Mouse (Mus musculus): Measurements from ENCODE around the gene Mmachc. TPM values are rescaled to one million over a fixed set of nuclear protein-coding genes. Genes with fewer than 3 reads are reported as not detected.
"Not testable (repeated sequence)": the region's sequence is repeated elsewhere in the genome, so short reads cannot be mapped to it uniquely, and the experiment has no call there.

Mmachc gene
- polyA plus RNA-seq, 1 experiment from 2014 or later, result 19.1 TPM

DNA sequence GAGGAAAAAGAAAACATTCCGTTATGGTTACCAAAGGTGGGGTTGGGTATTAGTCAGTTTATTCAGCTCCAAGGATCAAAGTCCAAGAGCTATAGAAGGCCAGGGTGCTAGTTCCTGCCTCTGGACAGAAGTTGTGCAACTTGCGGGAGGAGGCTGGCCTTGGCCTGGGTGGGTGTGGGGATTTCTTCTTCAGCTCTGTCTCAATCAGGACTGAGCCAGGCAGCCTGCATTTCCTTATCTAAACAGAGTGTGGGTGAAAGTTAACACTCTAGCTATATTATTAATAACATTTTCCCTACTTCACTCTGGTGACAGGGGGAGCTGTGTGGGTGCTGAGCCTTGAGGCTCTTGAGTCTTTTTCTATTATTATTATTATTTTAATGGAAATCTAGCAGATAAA lies 35.4 kb downstream of the Mmachc start:
- H3K4me3 ChIP-seq (ENCODE audit: low read depth, low read length), result no peak overlapping the region
- peaks cover 8% of the 10 kb centered on the region; the same call in 1 of the 2 replicates for H3K4me1 ChIP-seq (ENCODE audit: control insufficient read depth, insufficient read depth, low read length)
- H3K9ac ChIP-seq (replicated peaks; ENCODE audit: low read depth, low read length), result no peak overlapping the region
- no peaks in the 10 kb centered on the region for H3K36me3 ChIP-seq (ENCODE audit: control insufficient read depth, insufficient read depth, low read length)
- ATAC-seq (ENCODE audit: insufficient number of reproducible peaks, insufficient read depth, low FRiP score, low read depth), result peak; percentile 97
- 29% methylated on average over 2 of the region's 2 CpGs for WGBS
- H3K27me3 ChIP-seq (ENCODE audit: control insufficient read depth, insufficient read depth, low read length), result no peaks in the 10 kb centered on the region
- H3K9me3 ChIP-seq (ENCODE audit: control insufficient read depth, low read depth, low read length), result no peaks in the 10 kb centered on the region
- H3K4me2 ChIP-seq (replicated peaks; ENCODE audit: low read depth, low read length), result no peak overlapping the region
- H3K27ac ChIP-seq (ENCODE audit: low read length), result peak overlapping the region; percentile 58; the same call in 1 of the 2 replicates

DNA sequence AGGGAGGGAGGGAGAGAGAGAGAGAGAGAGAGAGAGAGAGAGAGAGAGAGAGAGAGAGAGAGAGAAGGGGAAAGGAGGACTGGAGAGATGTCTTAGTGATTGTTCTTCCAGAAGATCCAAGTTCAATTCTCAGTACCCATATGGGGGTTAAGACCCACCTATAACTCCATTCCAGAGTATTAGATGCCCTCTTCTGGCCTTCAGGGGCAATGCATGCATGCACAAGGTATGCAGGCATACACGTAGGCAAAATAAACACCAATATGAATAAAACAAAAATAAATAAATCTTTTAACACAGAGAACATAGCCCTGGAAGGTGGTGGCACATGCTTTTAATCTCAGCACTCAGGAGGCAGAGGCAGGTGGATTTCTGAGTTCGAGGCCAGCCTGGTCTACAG lies 38.9 kb downstream of the Mmachc start:
- Histone ChIP-seq H3K36me3 (ENCODE audit: control insufficient read depth, insufficient read depth, low read length) (no peaks in the 10 kb centered on the region), H3K9me3 (ENCODE audit: control insufficient read depth, low read depth, low read length) (no peaks in the 10 kb centered on the region), H3K4me3 (ENCODE audit: low read depth, low read length) (no peak overlapping the region), H3K4me1 (ENCODE audit: control insufficient read depth, insufficient read depth, low read length) (peaks cover 8% of the 10 kb centered on the region; the same call in 1 of the 2 replicates), H3K27ac (ENCODE audit: low read length) (no peak overlapping the region), H3K4me2 (replicated peaks; ENCODE audit: low read depth, low read length) (no peak overlapping the region), H3K9ac (replicated peaks; ENCODE audit: low read depth, low read length) (no peak overlapping the region), H3K27me3 (ENCODE audit: control insufficient read depth, insufficient read depth, low read length) (no peaks in the 10 kb centered on the region)
- 57% methylated on average over 2 of the region's 2 CpGs for WGBS
- ATAC-seq (ENCODE audit: insufficient number of reproducible peaks, insufficient read depth, low FRiP score, low read depth), result no peak

DNA sequence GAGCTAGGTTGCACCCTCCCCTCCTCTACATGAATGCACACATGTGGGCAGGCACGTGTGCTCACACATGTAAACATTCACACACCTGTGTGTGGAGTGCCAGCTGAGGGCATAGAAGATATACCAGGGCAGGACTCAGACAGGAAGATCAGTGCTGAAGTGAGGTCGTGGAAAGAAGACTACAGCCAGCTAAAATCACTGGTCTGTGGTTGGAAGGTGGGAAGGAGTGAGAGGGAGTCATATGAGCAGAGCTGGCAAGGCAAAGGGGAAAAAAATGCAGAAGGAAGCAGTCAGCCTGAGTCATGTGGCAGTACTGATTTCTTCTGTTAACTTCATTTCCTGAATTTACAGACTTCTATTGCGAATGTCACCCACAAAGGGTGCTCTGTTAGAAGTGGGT lies 40.1 kb downstream of the Mmachc start:
- H3K27me3 ChIP-seq (ENCODE audit: control insufficient read depth, insufficient read depth, low read length), result no peaks in the 10 kb centered on the region
- H3K27ac ChIP-seq (ENCODE audit: low read length), result no peak overlapping the region
- H3K9ac ChIP-seq (replicated peaks; ENCODE audit: low read depth, low read length), result no peak overlapping the region
- H3K4me1 ChIP-seq (ENCODE audit: control insufficient read depth, insufficient read depth, low read length), result peaks cover 5% of the 10 kb centered on the region; the same call in 1 of the 2 replicates
- no peaks in the 10 kb centered on the region for H3K36me3 ChIP-seq (ENCODE audit: control insufficient read depth, insufficient read depth, low read length)
- no peak overlapping the region for H3K4me3 ChIP-seq (ENCODE audit: low read depth, low read length)
- H3K9me3 ChIP-seq (ENCODE audit: control insufficient read depth, low read depth, low read length), result no peaks in the 10 kb centered on the region
- no peak for ATAC-seq (ENCODE audit: insufficient number of reproducible peaks, insufficient read depth, low FRiP score, low read depth)
- WGBS, result 50% methylated on average over 3 of the region's 3 CpGs
- no peak overlapping the region for H3K4me2 ChIP-seq (replicated peaks; ENCODE audit: low read depth, low read length)

DNA sequence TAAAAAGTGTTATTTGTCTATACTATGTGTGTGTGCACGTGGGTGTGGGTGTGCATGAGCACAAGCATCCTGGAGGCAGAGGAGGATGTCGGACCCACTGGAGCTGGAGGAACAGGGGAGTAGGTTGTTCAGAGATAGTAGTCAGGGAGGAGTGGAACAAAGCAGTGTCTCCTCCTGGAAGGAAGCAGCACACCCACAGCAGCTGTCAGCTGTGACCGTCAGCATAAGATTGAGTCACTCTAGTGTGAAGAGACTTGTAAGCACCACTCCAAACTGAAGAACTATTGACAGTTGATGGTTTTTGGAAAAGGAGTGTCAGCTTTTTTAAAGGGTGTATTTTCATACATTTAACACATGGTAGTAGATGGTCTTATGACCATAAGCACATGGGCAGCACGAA lies 41.6 kb downstream of the Mmachc start:
- no peaks in the 10 kb centered on the region for H3K9me3 ChIP-seq (ENCODE audit: control insufficient read depth, low read depth, low read length)
- H3K4me2 ChIP-seq (replicated peaks; ENCODE audit: low read depth, low read length), result no peak overlapping the region
- ATAC-seq (ENCODE audit: insufficient number of reproducible peaks, insufficient read depth, low FRiP score, low read depth), result no peak
- no peak overlapping the region for H3K9ac ChIP-seq (replicated peaks; ENCODE audit: low read depth, low read length)
- H3K4me3 ChIP-seq (ENCODE audit: low read depth, low read length), result no peak overlapping the region
- H3K27me3 ChIP-seq (ENCODE audit: control insufficient read depth, insufficient read depth, low read length), result no peaks in the 10 kb centered on the region
- 53% methylated on average over 4 of the region's 4 CpGs for WGBS
- no peaks in the 10 kb centered on the region for H3K4me1 ChIP-seq (ENCODE audit: control insufficient read depth, insufficient read depth, low read length)
- H3K27ac ChIP-seq (ENCODE audit: low read length), result no peak overlapping the region
- no peaks in the 10 kb centered on the region for H3K36me3 ChIP-seq (ENCODE audit: control insufficient read depth, insufficient read depth, low read length)

DNA sequence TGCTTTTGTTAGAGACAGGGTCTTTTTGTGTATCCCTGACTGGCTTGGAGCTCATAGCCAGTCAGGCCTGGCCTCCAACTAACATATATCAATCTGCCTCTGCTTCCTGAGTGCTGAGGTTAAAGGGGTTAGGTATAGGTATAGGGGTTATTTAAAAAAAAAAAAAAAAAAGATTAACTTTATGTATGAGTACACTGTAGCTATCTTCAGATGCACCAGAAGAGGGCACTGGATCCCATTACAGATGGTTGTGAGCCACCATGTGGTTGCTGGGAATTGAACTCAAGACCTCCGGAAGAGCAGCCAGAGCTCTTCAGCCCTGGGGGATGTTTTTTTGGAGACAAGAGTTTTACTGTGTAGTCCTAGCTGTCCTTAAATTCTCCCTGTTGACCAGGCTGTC lies 46.2 kb downstream of the Mmachc start:
- WGBS, result 77% methylated on average over 1 of the region's 1 CpGs
- H3K27me3 ChIP-seq (ENCODE audit: control insufficient read depth, insufficient read depth, low read length), result no peaks in the 10 kb centered on the region
- H3K4me1 ChIP-seq (ENCODE audit: control insufficient read depth, insufficient read depth, low read length), result no peaks in the 10 kb centered on the region
- no peaks in the 10 kb centered on the region for H3K36me3 ChIP-seq (ENCODE audit: control insufficient read depth, insufficient read depth, low read length)
- no peak overlapping the region for H3K27ac ChIP-seq (ENCODE audit: low read length)
- no peak overlapping the region for H3K9ac ChIP-seq (replicated peaks; ENCODE audit: low read depth, low read length)
- H3K4me3 ChIP-seq (ENCODE audit: low read depth, low read length), result no peak overlapping the region
- no peaks in the 10 kb centered on the region for H3K9me3 ChIP-seq (ENCODE audit: control insufficient read depth, low read depth, low read length)
- H3K4me2 ChIP-seq (replicated peaks; ENCODE audit: low read depth, low read length), result no peak overlapping the region
- ATAC-seq (ENCODE audit: insufficient number of reproducible peaks, insufficient read depth, low FRiP score, low read depth), result no peak

DNA sequence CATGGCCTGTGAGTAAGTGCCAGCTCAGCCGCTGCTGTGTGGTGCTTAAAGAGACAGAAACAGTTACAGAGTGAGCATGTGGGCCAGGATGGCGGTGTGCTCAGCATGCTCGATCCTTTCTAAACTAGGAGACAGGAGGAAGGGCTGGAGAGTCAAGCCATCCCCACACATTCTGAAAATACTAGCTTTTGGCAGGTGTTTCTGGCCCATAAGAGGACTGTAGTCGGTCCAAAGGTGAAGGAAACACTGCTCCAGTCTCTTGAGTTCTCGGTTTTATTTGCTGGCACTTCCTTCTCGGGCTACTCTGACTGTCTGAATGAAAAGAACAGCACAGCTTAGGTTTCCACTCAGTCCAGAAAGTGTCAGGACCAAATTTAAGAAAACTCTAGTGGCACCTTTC lies 47.4 kb downstream of the Mmachc start:
- H3K4me3 ChIP-seq (ENCODE audit: low read depth, low read length), result no peak overlapping the region
- no peak overlapping the region for H3K4me2 ChIP-seq (replicated peaks; ENCODE audit: low read depth, low read length)
- no peaks in the 10 kb centered on the region for H3K9me3 ChIP-seq (ENCODE audit: control insufficient read depth, low read depth, low read length)
- no peaks in the 10 kb centered on the region for H3K36me3 ChIP-seq (ENCODE audit: control insufficient read depth, insufficient read depth, low read length)
- ATAC-seq (ENCODE audit: insufficient number of reproducible peaks, insufficient read depth, low FRiP score, low read depth), result no peak
- H3K4me1 ChIP-seq (ENCODE audit: control insufficient read depth, insufficient read depth, low read length), result no peaks in the 10 kb centered on the region
- 74% methylated on average over 6 of the region's 6 CpGs for WGBS
- no peak overlapping the region for H3K27ac ChIP-seq (ENCODE audit: low read length)
- H3K27me3 ChIP-seq (ENCODE audit: control insufficient read depth, insufficient read depth, low read length), result no peaks in the 10 kb centered on the region
- H3K9ac ChIP-seq (replicated peaks; ENCODE audit: low read depth, low read length), result no peak overlapping the region

DNA sequence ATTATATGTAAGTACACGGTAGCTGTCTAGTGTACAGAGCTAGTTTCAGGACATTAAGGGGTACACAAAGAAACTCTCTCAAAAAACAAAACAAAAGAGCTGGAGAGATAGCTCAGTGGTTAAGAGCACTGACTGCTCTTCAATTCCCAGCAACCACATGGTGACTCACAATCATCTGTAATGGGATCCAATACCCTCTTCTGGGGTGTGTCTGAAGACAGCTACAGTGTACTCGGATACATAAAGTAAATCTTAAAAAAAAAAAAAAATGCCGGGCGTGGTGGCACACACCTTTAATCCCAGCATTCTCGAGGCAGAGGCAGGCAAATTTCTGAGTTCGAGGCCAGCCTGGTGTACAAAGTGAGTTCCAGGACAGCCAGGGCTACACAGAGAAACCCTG lies 48.3 kb downstream of the Mmachc start:
- H3K4me1 ChIP-seq (ENCODE audit: control insufficient read depth, insufficient read depth, low read length); H3K27me3 ChIP-seq (ENCODE audit: control insufficient read depth, insufficient read depth, low read length); H3K4me3 ChIP-seq (ENCODE audit: low read depth, low read length); ATAC-seq (ENCODE audit: insufficient number of reproducible peaks, insufficient read depth, low FRiP score, low read depth); H3K9me3 ChIP-seq (ENCODE audit: control insufficient read depth, low read depth, low read length); H3K4me2 ChIP-seq (replicated peaks; ENCODE audit: low read depth, low read length); H3K27ac ChIP-seq (ENCODE audit: low read length); H3K36me3 ChIP-seq (ENCODE audit: control insufficient read depth, insufficient read depth, low read length); H3K9ac ChIP-seq (replicated peaks; ENCODE audit: low read depth, low read length): not testable (repeated sequence)
- 81% methylated on average over 6 of the region's 6 CpGs for WGBS

DNA sequence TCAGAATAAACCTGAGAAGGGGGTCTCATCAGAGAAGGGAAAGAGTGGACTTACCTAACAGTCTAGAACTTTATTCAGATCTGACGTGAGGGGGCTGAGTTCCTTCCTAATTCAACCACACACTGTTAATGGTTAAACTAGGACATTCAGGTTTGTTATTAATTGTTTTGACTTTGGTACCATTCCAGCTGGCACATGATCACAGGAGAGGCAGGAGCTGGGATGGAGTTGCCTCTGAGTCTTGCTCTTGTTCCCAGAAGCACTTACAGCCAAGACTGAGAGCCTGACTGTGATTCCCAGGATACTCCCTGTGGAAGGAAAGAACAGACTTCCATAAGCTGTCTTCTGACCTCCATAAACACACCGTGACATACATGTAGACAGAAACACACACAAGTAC lies 48.7 kb downstream of the Mmachc start:
- H3K36me3 ChIP-seq (ENCODE audit: control insufficient read depth, insufficient read depth, low read length), result no peaks in the 10 kb centered on the region
- no peak overlapping the region for H3K27ac ChIP-seq (ENCODE audit: low read length)
- no peak overlapping the region for H3K4me2 ChIP-seq (replicated peaks; ENCODE audit: low read depth, low read length)
- no peaks in the 10 kb centered on the region for H3K9me3 ChIP-seq (ENCODE audit: control insufficient read depth, low read depth, low read length)
- WGBS, result 39% methylated on average over 2 of the region's 2 CpGs
- no peaks in the 10 kb centered on the region for H3K4me1 ChIP-seq (ENCODE audit: control insufficient read depth, insufficient read depth, low read length)
- ATAC-seq (ENCODE audit: insufficient number of reproducible peaks, insufficient read depth, low FRiP score, low read depth), result no peak
- no peaks in the 10 kb centered on the region for H3K27me3 ChIP-seq (ENCODE audit: control insufficient read depth, insufficient read depth, low read length)
- no peak overlapping the region for H3K9ac ChIP-seq (replicated peaks; ENCODE audit: low read depth, low read length)
- H3K4me3 ChIP-seq (ENCODE audit: low read depth, low read length), result no peak overlapping the region

DNA sequence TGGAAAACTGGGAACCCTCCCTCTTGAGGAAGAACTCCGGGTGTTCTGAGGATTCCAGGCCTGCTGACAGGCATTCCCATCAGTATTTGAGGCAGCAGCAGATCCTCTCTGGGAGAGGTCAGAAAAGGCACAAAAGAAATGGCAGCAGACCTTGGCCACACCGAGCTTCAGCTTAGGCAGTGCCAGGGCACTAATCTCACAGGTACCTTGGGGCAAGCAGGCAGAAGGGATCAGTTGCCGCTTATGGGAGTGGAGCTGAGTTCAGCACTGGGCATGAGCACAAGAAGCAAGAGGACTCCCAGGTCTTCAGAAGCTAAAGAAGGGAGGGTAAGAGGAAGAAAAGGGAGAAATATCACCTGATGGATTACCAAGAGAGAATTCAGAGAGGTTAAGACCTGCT lies 50.2 kb downstream of the Mmachc start:
- WGBS, result 44% methylated on average over 3 of the region's 3 CpGs
- Histone ChIP-seq H3K36me3 (ENCODE audit: control insufficient read depth, insufficient read depth, low read length) (no peaks in the 10 kb centered on the region), H3K4me1 (ENCODE audit: control insufficient read depth, insufficient read depth, low read length) (no peaks in the 10 kb centered on the region), H3K9me3 (ENCODE audit: control insufficient read depth, low read depth, low read length) (no peaks in the 10 kb centered on the region), H3K9ac (replicated peaks; ENCODE audit: low read depth, low read length) (no peak overlapping the region), H3K27ac (ENCODE audit: low read length) (no peak overlapping the region), H3K27me3 (ENCODE audit: control insufficient read depth, insufficient read depth, low read length) (no peaks in the 10 kb centered on the region), H3K4me2 (replicated peaks; ENCODE audit: low read depth, low read length) (no peak overlapping the region), H3K4me3 (ENCODE audit: low read depth, low read length) (no peak overlapping the region)
- ATAC-seq (ENCODE audit: insufficient number of reproducible peaks, insufficient read depth, low FRiP score, low read depth), result no peak
